Mouse (Mus musculus): ENCODE results near the gene Nt5c3.

DNA sequence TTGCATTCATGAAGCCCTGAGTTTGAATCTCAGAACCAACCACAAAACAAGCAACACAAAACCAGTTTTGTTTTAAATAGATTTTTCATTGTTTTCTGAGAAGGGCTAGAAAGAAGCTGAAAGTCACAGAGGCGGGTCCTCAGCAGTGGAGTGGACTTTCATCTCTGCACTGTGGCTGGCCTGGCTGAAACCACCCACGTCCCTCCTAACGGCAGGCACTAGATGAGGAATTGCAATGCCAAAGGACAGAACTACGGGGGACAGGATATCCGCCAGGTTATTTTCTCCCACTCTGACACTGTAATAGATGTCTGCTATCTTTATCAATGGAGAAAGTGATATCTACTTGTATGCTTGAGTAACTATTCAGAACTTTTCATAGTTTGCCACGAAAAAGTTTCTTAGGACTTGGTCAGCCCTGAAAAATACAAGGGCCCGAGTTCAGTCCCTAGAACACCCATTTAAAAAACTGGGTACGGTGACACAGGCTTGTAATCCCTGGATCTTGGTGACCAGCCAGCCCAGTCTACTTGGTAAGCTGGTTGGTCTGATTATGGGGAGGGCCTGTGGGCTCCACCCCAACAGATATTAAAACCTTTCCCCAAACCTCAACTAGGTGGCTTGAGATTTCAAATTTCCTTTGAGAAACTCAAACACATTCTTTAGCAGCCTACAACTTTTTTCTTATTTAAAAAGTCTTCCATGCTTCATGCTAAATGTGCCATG, 17.4 kb downstream of the Nt5c3 start:
- no peak for TF ChIP-seq CTCF (IDR thresholded peaks at IDR 0.05)
- TF ChIP-seq EP300 (IDR thresholded peaks at IDR 0.05; ENCODE audit: insufficient read depth, low read depth, low read length), result no peak
- TF ChIP-seq POLR2A (IDR thresholded peaks at IDR 0.05; ENCODE audit: insufficient read depth, low read depth, low read length), result no peak

Data from heart, adult 2 months (tissue).